Mouse (Mus musculus) stomach, embryonic 14.5 days (tissue): Measurements from ENCODE around the gene Pik3r5. TPM values are rescaled to one million over a fixed set of nuclear protein-coding genes. Genes with fewer than 3 reads are reported as not detected.

Source experiments
- ATAC-seq: fragments of 200-750 bp; cut with Nextera tagmentation; 2 replicates; pipeline ENCODE4 v1.8.0; 2017; ENCODE audit warnings: low read depth, moderate TSS enrichment; ENCODE audit not compliant: insufficient number of reproducible peaks, insufficient read depth, low FRiP score
- H3K27ac ChIP-seq: fragments of 300-500 bp; sonication (generic); 2 replicates; pipeline ENCODE4 v1.5.1; 2014; ENCODE audit warnings: mild to moderate bottlenecking, low read length, moderate library complexity, mixed read lengths
- H3K27me3 ChIP-seq: fragments of 300-500 bp; sonication (generic); 2 replicates; pipeline ENCODE4 v1.6.1; 2014; ENCODE audit warnings: low read length, control low read depth, mixed read lengths; ENCODE audit not compliant: control insufficient read depth, insufficient read depth
- H3K36me3 ChIP-seq: fragments of 300-500 bp; sonication (generic); 2 replicates; pipeline ENCODE4 v1.6.1; 2014; ENCODE audit warnings: mild to moderate bottlenecking, control low read depth, low read length, moderate library complexity, mixed read lengths; ENCODE audit not compliant: control insufficient read depth, insufficient read depth
- H3K4me1 ChIP-seq: fragments of 300-500 bp; sonication (generic); 2 replicates; pipeline ENCODE4 v1.6.1; 2014; ENCODE audit warnings: low read length, control low read depth, mixed read lengths; ENCODE audit not compliant: control insufficient read depth, insufficient read depth
- H3K4me2 ChIP-seq: fragments of 300-500 bp; sonication (generic); replicated peaks from 2 replicates; pipeline ENCODE4 v1.6.1; 2014; ENCODE audit warnings: low read depth, low read length, control low read depth
- H3K4me3 ChIP-seq: fragments of 300-500 bp; sonication (generic); 2 replicates; pipeline ENCODE4 v1.5.1; 2014; ENCODE audit warnings: low read depth, low read length, control low read depth
- H3K9ac ChIP-seq: fragments of 300-500 bp; sonication (generic); replicated peaks from 2 replicates; pipeline ENCODE4 v1.6.1; 2014; ENCODE audit warnings: low read depth, mild to moderate bottlenecking, control low read depth, low read length, moderate library complexity, mixed read lengths
- H3K9me3 ChIP-seq: fragments of 300-500 bp; sonication (generic); 2 replicates; pipeline ENCODE4 v1.6.1; 2016; ENCODE audit warnings: low read depth, low read length, control low read depth; ENCODE audit not compliant: control insufficient read depth
- WGBS: fragments of 180-500 bp; shearing (Covaris S2); extraction: QIAGEN DNeasy Blood & Tissue Kit; methylation state at CpG from one replicate; pipeline ENCODE4 v1.1.7; 2014; 5-methylcytosine and 5-hydroxymethylcytosine counted together
- polyA plus RNA-seq: library from polyadenylated mRNA; unstranded; fragments of >200 nt; fragmentation: Nextera tagmentation; extraction: Ambion mirVana; gene quantifications from 2 replicates; pipeline ENCODE4 v1.2.1, GENCODE M21; 2014

The Pik3r5 gene
- polyA plus RNA-seq, 1 experiment from 2014 or later = 1.3 TPM

GRCm38 (mm10) chr11:68408127-68408526 lies 23.8 kb upstream of the Pik3r5 start:
- no peaks in the 10 kb centered on the region for H3K36me3 ChIP-seq
- no peaks in the 10 kb centered on the region for H3K4me1 ChIP-seq
- H3K4me3 ChIP-seq = no peak overlapping the region
- H3K27ac ChIP-seq = no peak overlapping the region
- no peaks in the 10 kb centered on the region for H3K27me3 ChIP-seq
- 46% methylated on average over 2 of the region's 2 CpGs for WGBS
- H3K9ac ChIP-seq = no peak overlapping the region
- no peaks in the 10 kb centered on the region for H3K9me3 ChIP-seq
- no peak overlapping the region for H3K4me2 ChIP-seq
- peak; percentile 58; the same call in 1 of the 2 replicates for ATAC-seq

GRCm38 (mm10) chr11:68417001-68417400 lies 14.9 kb upstream of the Pik3r5 start:
- no peak for ATAC-seq
- no peak overlapping the region for H3K9ac ChIP-seq
- no peaks in the 10 kb centered on the region for H3K27me3 ChIP-seq
- no peaks in the 10 kb centered on the region for H3K9me3 ChIP-seq
- 54% methylated on average over 3 of the region's 3 CpGs for whole genome bisulfite sequencing
- no peak overlapping the region for H3K27ac ChIP-seq
- H3K4me3 ChIP-seq = no peak overlapping the region
- H3K36me3 ChIP-seq = no peaks in the 10 kb centered on the region
- H3K4me1 ChIP-seq = no peaks in the 10 kb centered on the region
- H3K4me2 ChIP-seq = no peak overlapping the region

- Histone ChIP-seq H3K4me3 (no peak overlapping the region), H3K9ac (no peak overlapping the region), H3K27ac (no peak overlapping the region), H3K4me2 (no peak overlapping the region), H3K27me3 (no peaks in the 10 kb centered on the region), H3K4me1 (no peaks in the 10 kb centered on the region), H3K36me3 (no peaks in the 10 kb centered on the region), H3K9me3 (no peaks in the 10 kb centered on the region)
- no peak for ATAC-seq
- WGBS = 53% methylated on average over 9 of the region's 9 CpGs
Observed at GRCm38 (mm10) chr11:68417831-68418230, 14.1 kb upstream of the Pik3r5 start.

- Histone ChIP-seq H3K9ac (no peak overlapping the region), H3K9me3 (no peaks in the 10 kb centered on the region), H3K4me2 (no peak overlapping the region), H3K4me1 (no peaks in the 10 kb centered on the region), H3K27ac (no peak overlapping the region), H3K27me3 (no peaks in the 10 kb centered on the region), H3K4me3 (no peak overlapping the region), H3K36me3 (no peaks in the 10 kb centered on the region)
- WGBS = 64% methylated on average over 8 of the region's 8 CpGs
- no peak for ATAC-seq
Observed at GRCm38 (mm10) chr11:68425492-68426315, 6.2 kb upstream of the Pik3r5 start.

- Histone ChIP-seq H3K4me3 (no peak overlapping the region), H3K4me1 (no peaks in the 10 kb centered on the region), H3K4me2 (no peak overlapping the region), H3K36me3 (no peaks in the 10 kb centered on the region), H3K27ac (no peak overlapping the region), H3K9ac (no peak overlapping the region), H3K9me3 (no peaks in the 10 kb centered on the region), H3K27me3 (no peaks in the 10 kb centered on the region)
- ATAC-seq = no peak
- 84% methylated on average over 5 of the region's 5 CpGs for WGBS
Observed at GRCm38 (mm10) chr11:68427083-68427570, 4.8 kb upstream of the Pik3r5 start.

- Histone ChIP-seq H3K9me3 (no peaks in the 10 kb centered on the region), H3K27me3 (no peaks in the 10 kb centered on the region), H3K36me3 (no peaks in the 10 kb centered on the region), H3K9ac (no peak overlapping the region), H3K4me3 (no peak overlapping the region), H3K4me2 (no peak overlapping the region), H3K4me1 (no peaks in the 10 kb centered on the region), H3K27ac (no peak overlapping the region)
- 69% methylated on average over 5 of the region's 5 CpGs for WGBS
- ATAC-seq = no peak
Observed at GRCm38 (mm10) chr11:68430662-68431061, 1.3 kb upstream of the Pik3r5 start.

- H3K4me2 ChIP-seq = peak overlapping the region; percentile 53
- no peaks in the 10 kb centered on the region for H3K9me3 ChIP-seq
- H3K4me1 ChIP-seq = no peaks in the 10 kb centered on the region
- H3K36me3 ChIP-seq = no peaks in the 10 kb centered on the region
- no peak overlapping the region for H3K27ac ChIP-seq
- ATAC-seq = no peak
- H3K9ac ChIP-seq = no peak overlapping the region; the same call in 1 of the 2 replicates
- 26% methylated on average over 23 of the region's 23 CpGs for WGBS
- H3K27me3 ChIP-seq = no peaks in the 10 kb centered on the region
- peak overlapping the region; percentile 36 for H3K4me3 ChIP-seq
Observed at GRCm38 (mm10) chr11:68432361-68433021, 570 bp downstream of the Pik3r5 start.

- H3K27ac ChIP-seq = no peak overlapping the region
- WGBS = 85% methylated on average over 5 of the region's 5 CpGs
- no peak for ATAC-seq
- H3K9me3 ChIP-seq = no peaks in the 10 kb centered on the region
- H3K36me3 ChIP-seq = no peaks in the 10 kb centered on the region
- H3K27me3 ChIP-seq = no peaks in the 10 kb centered on the region
- H3K4me1 ChIP-seq = no peaks in the 10 kb centered on the region
- H3K4me3 ChIP-seq = no peak overlapping the region
- H3K4me2 ChIP-seq = no peak overlapping the region
- no peak overlapping the region for H3K9ac ChIP-seq
Observed at GRCm38 (mm10) chr11:68433534-68433933, 1.6 kb downstream of the Pik3r5 start.
